Mouse (Mus musculus) midbrain, embryonic 12.5 days (tissue): ENCODE measurements around the gene Adamts20. TPM values are rescaled to one million over a fixed set of nuclear protein-coding genes. Genes with fewer than 3 reads are reported as not detected.

Source experiments
- ATAC-seq: fragments of 200-750 bp; cut with Nextera tagmentation; 2 replicates; pipeline ENCODE4 v1.8.0; 2017; ENCODE audit warnings: low read depth, moderate TSS enrichment, moderate library complexity; ENCODE audit not compliant: low FRiP score
- H3K27ac ChIP-seq: fragments of 300-500 bp; sonication (generic); replicated peaks from 2 replicates; pipeline ENCODE4 v1.5.1; 2016; ENCODE audit warnings: mild to moderate bottlenecking
- H3K27me3 ChIP-seq: fragments of 300-500 bp; sonication (generic); 2 replicates; pipeline ENCODE4 v1.6.1; 2016; ENCODE audit warnings: mild to moderate bottlenecking
- H3K36me3 ChIP-seq: fragments of 300-500 bp; sonication (generic); 2 replicates; pipeline ENCODE4 v1.6.1; 2016
- H3K4me1 ChIP-seq: fragments of 300-500 bp; sonication (generic); 2 replicates; pipeline ENCODE4 v1.6.1; 2016
- H3K4me2 ChIP-seq: fragments of 300-500 bp; sonication (generic); replicated peaks from 2 replicates; pipeline ENCODE4 v1.6.1; 2016; ENCODE audit warnings: mild to moderate bottlenecking, moderate library complexity
- H3K4me3 ChIP-seq: fragments of 300-500 bp; sonication (generic); 2 replicates; pipeline ENCODE4 v1.5.1; 2016; ENCODE audit warnings: mild to moderate bottlenecking
- H3K9ac ChIP-seq: fragments of 300-500 bp; sonication (generic); replicated peaks from 2 replicates; pipeline ENCODE4 v1.6.1; 2016; ENCODE audit warnings: mild to moderate bottlenecking, moderate library complexity
- H3K9me3 ChIP-seq: fragments of 300-500 bp; sonication (generic); 2 replicates; pipeline ENCODE4 v1.6.1; 2016; ENCODE audit warnings: mild to moderate bottlenecking
- WGBS: fragments of 180-500 bp; shearing (Covaris S2); methylation state at CpG from one replicate; pipeline ENCODE4 v1.1.7; 2016; 5-methylcytosine and 5-hydroxymethylcytosine counted together
- polyA plus RNA-seq: library from polyadenylated mRNA; unstranded; fragments of >200 nt; fragmentation: Nextera tagmentation; extraction: Ambion mirVana; gene quantifications from 2 replicates; pipeline ENCODE4 v1.2.1, GENCODE M21; 2016

The Adamts20 gene
- polyA plus RNA-seq, 1 experiment from 2014 or later: 2.9 TPM

DNA sequence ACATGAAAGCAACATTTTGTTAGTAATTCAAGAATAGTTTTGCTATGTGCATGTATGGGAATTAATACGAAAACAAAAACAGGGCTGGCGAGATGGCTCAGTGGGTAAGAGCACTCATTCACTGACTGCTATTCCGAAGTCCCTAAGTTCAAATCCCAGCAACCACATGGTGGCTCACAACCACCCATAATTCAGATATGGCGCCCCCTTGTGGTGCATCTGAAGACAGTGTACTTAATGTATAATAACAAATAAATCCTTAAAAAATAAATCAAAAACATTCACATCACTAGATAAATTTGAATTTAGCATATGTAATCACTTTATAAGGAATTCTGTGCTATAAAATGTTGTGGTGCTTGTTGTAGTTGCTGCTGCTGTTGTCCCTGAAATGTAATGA lies 225.6 kb downstream of the Adamts20 start:
- ATAC-seq: no peak

DNA sequence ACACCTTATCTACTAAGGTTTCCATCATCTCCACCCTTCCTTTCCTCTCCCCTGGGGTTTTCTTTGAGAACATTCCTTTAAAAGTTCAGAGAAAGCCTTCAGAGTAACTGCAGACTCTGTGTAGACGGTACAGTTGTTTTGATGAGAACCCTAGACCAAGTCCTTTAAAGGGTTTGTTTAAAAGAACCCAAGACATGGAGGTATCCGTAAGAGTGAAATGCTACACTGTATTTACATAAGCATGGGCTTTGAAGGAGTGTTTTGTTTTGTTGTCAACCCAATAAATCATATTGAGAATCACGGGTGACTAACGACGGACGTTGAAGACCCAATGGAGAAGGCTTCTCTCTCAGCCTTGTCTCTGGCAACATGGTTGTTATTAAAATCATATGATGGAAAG lies 226.1 kb downstream of the Adamts20 start:
- no peaks in the 10 kb centered on the region for H3K27me3 ChIP-seq
- H3K4me3 ChIP-seq: no peak overlapping the region
- 88% methylated on average over 6 of the region's 6 CpGs for WGBS
- no peaks in the 10 kb centered on the region for H3K9me3 ChIP-seq
- H3K36me3 ChIP-seq: no peaks in the 10 kb centered on the region
- no peak overlapping the region for H3K9ac ChIP-seq
- no peak for ATAC-seq
- no peak overlapping the region for H3K27ac ChIP-seq
- H3K4me2 ChIP-seq: no peak overlapping the region
- no peaks in the 10 kb centered on the region for H3K4me1 ChIP-seq

More for the DNA sequence above, 225.6 kb downstream of the Adamts20 start:
- H3K9me3 ChIP-seq: no peaks in the 10 kb centered on the region
- no peaks in the 10 kb centered on the region for H3K36me3 ChIP-seq
- 80% methylated on average over 4 of the region's 4 CpGs for WGBS
- no peak overlapping the region for H3K27ac ChIP-seq
- H3K4me3 ChIP-seq: no peak overlapping the region
- no peak overlapping the region for H3K4me2 ChIP-seq
- no peaks in the 10 kb centered on the region for H3K27me3 ChIP-seq
- no peak overlapping the region for H3K9ac ChIP-seq
- no peaks in the 10 kb centered on the region for H3K4me1 ChIP-seq

DNA sequence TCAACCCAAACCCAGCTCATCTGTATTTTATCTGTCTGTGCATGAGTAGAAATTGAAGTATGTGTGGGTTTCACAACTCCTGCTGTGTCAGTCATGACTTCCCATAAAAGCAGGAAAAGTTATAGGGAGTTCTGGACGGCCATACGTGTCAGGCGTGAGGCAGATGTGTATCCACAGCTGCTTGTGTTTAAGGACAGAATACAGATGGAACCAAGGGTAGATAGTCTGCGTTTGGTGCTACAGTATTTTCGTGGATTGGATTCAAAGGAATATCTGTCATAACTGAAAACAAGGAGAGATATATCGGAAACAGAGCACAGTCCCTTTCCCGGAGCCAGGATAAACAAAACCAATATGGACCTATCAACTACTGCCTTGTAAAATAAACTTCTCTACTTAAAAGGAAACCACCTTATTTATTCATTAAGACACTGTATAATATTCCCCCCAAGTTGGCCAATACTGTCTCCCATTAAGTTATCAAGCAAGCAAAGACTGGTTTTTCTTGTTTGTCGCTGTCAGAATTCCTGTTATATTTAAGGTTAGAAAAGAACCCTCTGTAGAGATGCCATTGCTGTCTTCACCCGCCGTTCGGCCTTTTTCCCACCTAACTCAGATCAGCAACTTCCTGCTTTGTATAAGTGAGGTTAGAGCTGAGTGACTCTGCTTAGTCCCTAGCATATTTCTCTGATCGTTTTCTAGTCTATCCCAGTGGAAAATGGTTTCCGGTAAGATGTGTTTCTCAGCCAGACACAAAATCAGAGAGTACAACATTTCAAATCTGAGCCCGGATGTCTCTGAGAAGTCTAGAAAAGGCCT lies 227.0 kb downstream of the Adamts20 start:
- no peak for ATAC-seq
- 87% methylated on average over 14 of the region's 14 CpGs for WGBS

DNA sequence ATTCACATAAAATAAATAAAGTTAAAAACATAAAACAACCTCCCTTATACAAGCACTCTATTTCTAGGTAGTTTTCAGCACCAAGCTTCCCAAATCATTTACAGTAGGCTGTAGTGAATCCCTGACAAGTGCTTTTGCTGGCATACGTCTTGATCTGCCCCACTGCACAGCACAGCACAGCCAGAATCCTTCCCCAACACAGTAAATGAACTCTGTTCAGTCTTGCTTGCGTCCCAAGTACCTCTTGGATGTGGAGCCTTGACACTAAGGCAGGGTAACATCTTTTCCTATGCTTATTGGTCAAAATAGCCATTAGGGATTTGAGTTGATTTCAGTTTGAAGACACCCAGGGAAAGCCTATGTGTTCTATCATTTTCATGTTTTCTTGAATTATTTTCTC lies 228.5 kb downstream of the Adamts20 start:
- no peak for ATAC-seq
- WGBS: 87% methylated on average over 2 of the region's 2 CpGs

More for the DNA sequence above, 227.0 kb downstream of the Adamts20 start:
- Histone ChIP-seq H3K4me2 (no peak overlapping the region), H3K36me3 (no peaks in the 10 kb centered on the region), H3K4me3 (no peak overlapping the region), H3K9me3 (no peaks in the 10 kb centered on the region), H3K27ac (no peak overlapping the region), H3K9ac (no peak overlapping the region), H3K4me1 (no peaks in the 10 kb centered on the region), H3K27me3 (no peaks in the 10 kb centered on the region)

DNA sequence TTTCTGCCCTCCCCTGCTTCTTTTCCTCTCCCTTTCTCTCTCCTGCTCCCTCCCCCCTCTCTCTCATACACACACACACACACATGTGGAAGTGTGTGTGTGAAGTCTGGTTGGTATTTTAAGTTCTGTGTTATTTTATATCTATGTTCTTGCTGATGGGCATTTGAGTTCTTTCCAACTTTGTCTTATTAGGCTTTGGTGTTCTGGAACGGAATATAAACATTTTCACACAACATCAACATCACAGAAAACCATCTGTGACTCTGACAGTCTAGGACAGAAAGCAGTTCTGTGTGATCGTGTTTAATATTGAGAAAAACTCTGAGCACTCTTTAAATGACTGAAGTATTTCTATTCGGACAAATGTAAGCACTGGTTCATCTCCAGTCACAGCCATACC lies 229.1 kb downstream of the Adamts20 start:
- no peaks in the 10 kb centered on the region for H3K36me3 ChIP-seq
- WGBS: 84% methylated on average over 3 of the region's 3 CpGs
- no peak overlapping the region for H3K27ac ChIP-seq
- no peaks in the 10 kb centered on the region for H3K9me3 ChIP-seq
- H3K4me2 ChIP-seq: no peak overlapping the region
- no peak overlapping the region for H3K9ac ChIP-seq
- ATAC-seq: no peak
- H3K4me1 ChIP-seq: no peaks in the 10 kb centered on the region
- no peaks in the 10 kb centered on the region for H3K27me3 ChIP-seq
- no peak overlapping the region for H3K4me3 ChIP-seq

More for the DNA sequence above, 228.5 kb downstream of the Adamts20 start:
- Histone ChIP-seq H3K27me3 (no peaks in the 10 kb centered on the region), H3K4me1 (no peaks in the 10 kb centered on the region), H3K4me2 (no peak overlapping the region), H3K36me3 (no peaks in the 10 kb centered on the region), H3K9ac (no peak overlapping the region), H3K27ac (no peak overlapping the region), H3K9me3 (no peaks in the 10 kb centered on the region), H3K4me3 (no peak overlapping the region)

DNA sequence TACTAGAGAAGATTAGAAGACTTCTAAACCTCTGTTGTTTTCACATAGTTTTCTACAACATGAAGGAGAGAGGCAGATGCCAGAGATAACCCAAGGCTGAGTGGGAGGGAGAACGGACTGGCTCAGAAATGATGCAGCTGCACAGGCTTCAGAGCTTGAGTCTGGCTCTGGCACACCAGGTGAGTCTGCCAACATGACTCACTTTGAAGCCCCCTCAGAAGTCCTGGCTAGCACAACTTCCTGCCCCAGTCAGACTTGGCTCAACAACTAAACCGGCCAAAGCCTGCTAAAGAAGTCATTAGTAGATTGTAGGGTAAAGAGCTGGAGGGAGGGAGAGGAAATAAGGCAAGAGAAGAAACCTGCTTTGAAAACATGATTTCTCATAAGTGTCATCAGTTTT lies 230.0 kb downstream of the Adamts20 start:
- H3K27ac ChIP-seq: no peak overlapping the region
- no peak overlapping the region for H3K4me3 ChIP-seq
- 91% methylated on average over 2 of the region's 2 CpGs for WGBS
- H3K27me3 ChIP-seq: no peaks in the 10 kb centered on the region
- no peaks in the 10 kb centered on the region for H3K4me1 ChIP-seq
- H3K36me3 ChIP-seq: no peaks in the 10 kb centered on the region
- H3K9me3 ChIP-seq: no peaks in the 10 kb centered on the region
- H3K9ac ChIP-seq: no peak overlapping the region
- no peak for ATAC-seq
- no peak overlapping the region for H3K4me2 ChIP-seq

DNA sequence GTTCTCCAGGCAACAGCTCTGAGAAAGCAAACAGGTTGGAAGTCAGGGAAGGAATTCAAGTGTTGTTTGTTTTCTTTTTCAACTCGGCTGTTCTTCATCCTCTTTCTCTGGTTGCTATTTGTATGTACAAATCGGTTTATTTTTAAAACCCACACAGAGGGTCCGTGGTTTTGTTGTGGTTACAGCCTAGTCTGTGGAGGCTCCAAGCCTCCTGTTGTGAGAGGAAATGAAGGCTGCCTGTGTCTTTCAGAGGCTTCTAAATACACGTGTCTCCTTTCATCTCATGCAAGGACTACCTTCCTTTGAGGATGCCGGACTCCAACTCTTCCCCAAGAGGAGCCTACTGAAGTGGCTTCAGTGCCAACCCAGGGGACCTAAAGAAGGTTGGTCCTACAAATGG lies 234.0 kb downstream of the Adamts20 start:
- no peak for ATAC-seq
- Histone ChIP-seq H3K36me3 (no peaks in the 10 kb centered on the region), H3K4me1 (no peaks in the 10 kb centered on the region), H3K4me3 (no peak overlapping the region), H3K27ac (no peak overlapping the region), H3K27me3 (no peaks in the 10 kb centered on the region), H3K9me3 (no peaks in the 10 kb centered on the region), H3K4me2 (no peak overlapping the region), H3K9ac (no peak overlapping the region)
- 52% methylated on average over 5 of the region's 5 CpGs for WGBS

DNA sequence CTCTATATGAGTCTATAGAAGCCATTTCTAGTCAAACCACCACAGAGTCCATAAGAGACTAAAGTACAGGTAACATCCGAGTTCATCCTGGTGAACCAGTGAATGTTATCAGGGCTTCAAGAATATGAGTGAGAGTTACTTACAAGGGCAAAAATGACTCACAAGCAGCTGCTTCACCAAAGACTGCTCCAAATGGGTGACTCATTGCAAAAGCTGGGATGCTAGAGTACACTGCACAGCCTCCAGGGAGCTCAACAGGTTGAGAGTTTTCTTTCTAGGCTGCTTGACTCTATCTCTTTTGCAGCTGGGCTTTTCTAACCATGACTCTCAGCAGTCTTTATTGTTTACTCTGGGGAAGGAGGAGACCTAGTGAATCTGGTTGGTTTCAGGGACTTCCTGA lies 237.8 kb downstream of the Adamts20 start:
- no peaks in the 10 kb centered on the region for H3K36me3 ChIP-seq
- no peak overlapping the region for H3K9ac ChIP-seq
- H3K27me3 ChIP-seq: no peaks in the 10 kb centered on the region
- no peaks in the 10 kb centered on the region for H3K9me3 ChIP-seq
- H3K27ac ChIP-seq: no peak overlapping the region
- H3K4me2 ChIP-seq: no peak overlapping the region
- ATAC-seq: no peak
- H3K4me3 ChIP-seq: no peak overlapping the region
- H3K4me1 ChIP-seq: no peaks in the 10 kb centered on the region
- 83% methylated on average over 1 of the region's 1 CpGs for WGBS

DNA sequence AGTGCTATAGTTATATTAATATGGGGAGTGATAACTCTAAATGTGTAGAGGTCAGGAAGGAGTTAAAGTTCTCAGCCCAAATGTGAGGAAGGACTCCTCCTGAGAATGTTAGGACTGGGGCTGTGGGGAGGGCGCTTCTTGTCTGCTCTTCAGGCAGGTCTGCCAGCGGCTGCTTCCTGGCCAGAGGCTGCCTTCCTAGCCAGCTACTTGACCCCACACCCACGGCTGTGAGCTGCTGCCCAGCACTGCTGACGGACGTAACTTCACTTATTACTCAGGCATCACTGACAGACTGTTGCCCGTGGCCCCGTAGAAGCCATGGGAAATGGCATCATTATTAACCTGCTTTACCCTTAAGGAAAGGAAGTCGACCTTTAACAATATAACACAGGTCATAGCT lies 242.1 kb downstream of the Adamts20 start:
- H3K4me2 ChIP-seq: no peak overlapping the region
- H3K9ac ChIP-seq: no peak overlapping the region
- no peaks in the 10 kb centered on the region for H3K9me3 ChIP-seq
- ATAC-seq: no peak
- H3K27ac ChIP-seq: no peak overlapping the region
- H3K4me1 ChIP-seq: no peaks in the 10 kb centered on the region
- no peaks in the 10 kb centered on the region for H3K27me3 ChIP-seq
- 59% methylated on average over 8 of the region's 8 CpGs for WGBS
- no peak overlapping the region for H3K4me3 ChIP-seq
- H3K36me3 ChIP-seq: no peaks in the 10 kb centered on the region

DNA sequence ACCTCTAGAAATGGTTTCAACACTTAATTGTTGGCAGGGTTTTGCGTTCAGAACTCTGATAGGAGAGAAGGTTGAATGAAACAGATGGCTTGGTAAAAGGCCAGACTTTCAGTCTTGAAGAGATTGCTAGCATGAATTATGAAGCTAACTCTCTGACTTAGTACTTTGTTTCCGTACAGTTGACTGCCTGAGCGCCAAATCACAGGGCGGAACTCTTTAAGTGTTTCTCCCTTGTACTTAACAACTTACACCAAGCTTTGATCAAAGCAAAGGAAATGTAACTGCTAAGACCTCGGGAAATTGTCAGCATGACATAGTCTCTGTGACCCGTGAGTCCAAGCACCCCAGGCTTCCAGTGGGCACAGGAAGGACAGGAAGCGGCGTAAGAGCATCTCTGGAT lies 244.5 kb downstream of the Adamts20 start:
- no peak overlapping the region for H3K27ac ChIP-seq
- WGBS: 82% methylated on average over 8 of the region's 8 CpGs
- H3K9ac ChIP-seq: no peak overlapping the region
- no peak for ATAC-seq
- H3K36me3 ChIP-seq: no peaks in the 10 kb centered on the region
- H3K4me3 ChIP-seq: no peak overlapping the region
- no peaks in the 10 kb centered on the region for H3K9me3 ChIP-seq
- no peaks in the 10 kb centered on the region for H3K27me3 ChIP-seq
- no peaks in the 10 kb centered on the region for H3K4me1 ChIP-seq
- H3K4me2 ChIP-seq: no peak overlapping the region

Other genes with a start within 250 kb of the Adamts20 start
- 6.2 and 7.1 TPM in 2 replicates for gene Pus7l, start 78.1 kb upstream of the Adamts20 start, polyA plus RNA-seq
- gene Irak4, start 78.2 kb upstream of the Adamts20 start, polyA plus RNA-seq: 2.5 and 3.1 TPM in 2 replicates
- 93.7 and 98.6 TPM in 2 replicates for gene Twf1, start 124.5 kb upstream of the Adamts20 start, polyA plus RNA-seq
- gene Tmem117, start 163.8 kb upstream of the Adamts20 start, polyA plus RNA-seq: 1.7 and 2.2 TPM in 2 replicates